Mouse (Mus musculus) spleen, postnatal 36 days (tissue): ENCODE measurements at regions not wholly inside any gene's neighbourhood (a gene's known extent, or its start where the extent isn't known, plus 50 kb on each side); places are given as distances from the start of the nearest gene placed in this dataset.
A peak's percentile ranks its signal among the peaks of the same experiment; 100 is the strongest.

Experiments
- DNase-seq, 2 experiments: peaks; one replicate each; pipeline ENCODE4 v3.0.0; 2022; ENCODE audit warnings: low spot score in 2 of 2, mixed read lengths in 1 of 2

GRCm38 (mm10) chr6:94911836-94912235, 205.2 kb upstream of the Kbtbd8 start:
- DNase-seq = no peak

- DNase-seq = no peak
These were observed 205.7 kb upstream of the Kbtbd8 start for GRCm38 (mm10) chr6:94911374-94911773.

DNA sequence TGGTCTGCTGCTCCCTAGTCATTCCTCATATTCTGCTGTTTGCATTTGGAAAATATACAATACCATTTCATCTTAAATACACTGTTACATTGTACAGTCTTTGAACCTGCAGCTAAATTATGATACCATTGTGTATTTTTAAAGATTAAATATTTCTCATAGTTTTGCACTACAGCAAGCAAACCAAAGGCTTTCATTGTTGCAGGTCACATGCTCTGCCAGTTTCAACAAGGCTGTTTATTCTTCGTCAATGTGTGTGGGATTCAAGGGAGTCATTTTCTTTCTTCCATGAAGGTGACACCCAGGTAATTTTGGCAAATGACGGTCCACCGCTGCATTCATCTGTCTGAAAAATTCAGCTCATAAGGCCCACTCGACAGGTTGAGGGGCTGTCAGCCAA, 200.9 kb upstream of the Lrig1 start:
- no peak for DNase-seq

- no peak for DNase-seq
These were observed 198.9 kb upstream of the Lrig1 start for GRCm38 (mm10) chr6:94898881-94899280.

DNA sequence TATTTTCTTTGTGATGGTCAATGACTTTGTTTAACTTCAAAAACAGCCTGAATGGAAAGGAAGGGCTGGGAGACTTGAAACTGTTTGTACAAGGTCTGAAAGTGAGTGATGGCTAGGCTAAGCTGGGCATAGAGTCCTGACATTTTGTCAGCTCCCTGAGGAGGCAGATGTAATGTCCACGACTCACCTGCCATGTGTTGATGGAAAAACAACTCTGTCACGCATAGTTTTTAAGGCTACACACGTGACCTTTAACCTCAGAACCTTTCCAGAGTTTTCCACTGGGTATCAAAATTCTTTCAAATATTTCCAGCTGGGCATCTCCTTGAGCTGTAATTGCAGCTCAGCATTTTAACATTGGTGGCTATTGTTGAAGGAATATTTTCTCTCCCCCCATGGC, 190.2 kb upstream of the Lrig1 start:
- no peak for DNase-seq

- no peak for DNase-seq
These were observed 189.3 kb upstream of the Lrig1 start for GRCm38 (mm10) chr6:94889271-94889670.

DNA sequence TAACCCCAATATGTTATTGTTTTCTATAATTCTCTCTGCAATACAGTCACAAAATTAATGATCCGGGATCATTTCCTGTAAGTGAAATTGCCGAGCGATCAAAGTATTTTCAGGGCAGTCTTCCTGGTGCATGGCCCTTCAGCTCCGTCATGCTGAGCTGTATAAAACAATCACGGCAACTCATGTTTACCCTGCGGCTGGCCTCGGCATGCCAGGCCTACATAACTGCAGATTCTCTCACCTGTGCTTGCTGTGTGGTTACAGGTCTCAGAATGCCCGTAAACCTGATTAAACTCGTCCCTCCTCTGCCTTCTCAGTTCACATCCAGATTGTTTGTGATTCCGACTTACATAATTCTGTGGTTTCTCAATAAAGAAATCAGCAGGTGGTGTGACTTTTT, 181.2 kb upstream of the Lrig1 start:
- no peak for DNase-seq

- DNase-seq = no peak
These were observed 175.9 kb upstream of the Lrig1 start for GRCm38 (mm10) chr6:94875841-94876240.

- DNase-seq = no peak
These were observed 175.1 kb upstream of the Lrig1 start for GRCm38 (mm10) chr6:94875065-94875464.

GRCm38 (mm10) chr6:94874415-94874814, 174.5 kb upstream of the Lrig1 start:
- DNase-seq = no peak

DNA sequence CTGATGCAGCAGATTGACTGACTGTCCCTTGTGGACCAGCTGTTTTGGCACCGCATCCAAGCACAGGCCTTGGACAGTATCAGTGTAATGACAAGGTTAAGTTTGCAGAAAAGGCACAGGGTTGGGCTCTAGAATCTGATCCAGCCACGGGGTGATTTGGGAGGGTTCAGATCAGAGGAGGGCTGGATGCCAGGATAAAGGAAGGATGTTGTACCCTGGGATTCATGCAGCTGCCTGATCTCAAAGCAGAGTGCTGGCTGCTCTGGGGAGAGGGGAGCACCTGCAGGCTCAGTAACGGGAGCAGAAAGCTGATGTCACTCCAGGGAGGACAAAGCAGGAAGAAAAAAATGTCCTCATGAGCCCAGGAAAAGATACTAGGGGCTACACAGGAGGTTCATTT, 168.0 kb upstream of the Lrig1 start:
- no peak for DNase-seq

- peak; percentile 14 to 30 for DNase-seq
These were observed 165.5 kb upstream of the Lrig1 start for GRCm38 (mm10) chr6:94865498-94865897.

GRCm38 (mm10) chr6:94858121-94858621, 158.2 kb upstream of the Lrig1 start:
- DNase-seq = peak; percentile 59 to 62

- no peak for DNase-seq
These were observed 150.2 kb upstream of the Lrig1 start for GRCm38 (mm10) chr6:94850121-94850520.

- no peak for DNase-seq
These were observed 149.6 kb upstream of the Lrig1 start for GRCm38 (mm10) chr6:94849533-94849932.

GRCm38 (mm10) chr6:94848437-94848836, 148.5 kb upstream of the Lrig1 start:
- DNase-seq = no peak

GRCm38 (mm10) chr6:94845821-94846220, 145.9 kb upstream of the Lrig1 start:
- no peak for DNase-seq

- DNase-seq = no peak
These were observed 142.9 kb upstream of the Lrig1 start for GRCm38 (mm10) chr6:94842856-94843255.

- DNase-seq = no peak
These were observed 141.9 kb upstream of the Lrig1 start for GRCm38 (mm10) chr6:94841881-94842280.

DNA sequence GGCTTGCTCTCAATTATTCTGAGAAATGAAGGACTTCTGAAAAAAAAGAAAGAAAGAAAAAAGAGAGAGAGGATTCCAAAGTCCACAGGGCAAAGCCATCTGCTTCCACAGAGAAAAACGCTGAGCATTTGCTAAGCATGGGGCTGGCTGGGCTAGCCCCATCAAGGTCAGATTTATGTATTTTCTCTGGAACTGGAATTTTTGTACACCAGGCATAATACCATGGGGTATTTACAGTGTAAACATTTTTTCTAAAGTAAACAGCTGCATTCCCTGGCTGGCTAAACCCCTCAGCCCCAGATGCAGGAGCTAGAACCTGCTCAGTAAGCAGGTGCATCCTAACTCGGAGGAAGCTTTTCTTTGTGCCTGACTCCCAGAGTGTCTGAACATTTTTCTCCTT, 135.8 kb upstream of the Lrig1 start:
- DNase-seq = no peak

GRCm38 (mm10) chr6:94834551-94834950, 134.6 kb upstream of the Lrig1 start:
- DNase-seq = no peak

- DNase-seq = no peak
These were observed 130.8 kb upstream of the Lrig1 start for GRCm38 (mm10) chr6:94830801-94831200.

DNA sequence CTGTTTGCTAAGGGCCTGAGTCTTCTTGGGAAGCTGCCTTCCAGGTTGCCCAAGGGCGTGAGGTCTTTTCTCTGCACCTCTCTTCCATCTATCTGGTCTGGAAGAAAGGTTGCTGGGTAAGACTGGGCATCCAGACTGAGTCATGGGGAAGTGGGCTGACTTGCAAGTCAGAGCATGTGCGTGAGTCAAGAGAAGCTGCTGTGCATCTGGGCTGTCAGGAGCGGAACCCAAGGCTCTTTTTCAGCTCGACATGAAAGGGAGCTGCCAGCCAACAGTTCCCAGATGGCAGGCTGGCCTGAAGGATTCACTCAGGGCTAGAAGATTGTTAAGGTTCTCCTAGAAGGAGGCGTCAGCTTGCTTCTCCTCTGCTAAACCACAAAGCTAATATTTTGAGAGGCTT, 129.3 kb upstream of the Lrig1 start:
- DNase-seq = no peak

- DNase-seq = no peak
These were observed 126.7 kb upstream of the Lrig1 start for GRCm38 (mm10) chr6:94826656-94827055.

- no peak for DNase-seq
These were observed 118.3 kb upstream of the Lrig1 start for GRCm38 (mm10) chr6:94818220-94818619.
